Mouse (Mus musculus) heart, postnatal 25 days (tissue): Measurements from ENCODE around the gene Pde4dip. TPM values are rescaled to one million over a fixed set of nuclear protein-coding genes. Genes with fewer than 3 reads are reported as not detected.

Experiments used
- DNase-seq: peaks from one replicate; pipeline ENCODE4 v3.0.0; 2022; ENCODE audit warnings: low spot score
- intact Hi-C: fragments of 180-260 bp; cut with DNase I; formaldehyde crosslinking; loops from one replicate; pipeline ENCODE4 v1.15.1; 2025
- total RNA-seq, 2 experiments: library from RNA; stranded (reverse); gene quantifications; 2 replicates each; pipeline ENCODE4 v1.2.3; 2021

Pde4dip gene
- total RNA-seq, 2 experiments from 2014 or later, result 1,803 to 1,950 TPM

DNA sequence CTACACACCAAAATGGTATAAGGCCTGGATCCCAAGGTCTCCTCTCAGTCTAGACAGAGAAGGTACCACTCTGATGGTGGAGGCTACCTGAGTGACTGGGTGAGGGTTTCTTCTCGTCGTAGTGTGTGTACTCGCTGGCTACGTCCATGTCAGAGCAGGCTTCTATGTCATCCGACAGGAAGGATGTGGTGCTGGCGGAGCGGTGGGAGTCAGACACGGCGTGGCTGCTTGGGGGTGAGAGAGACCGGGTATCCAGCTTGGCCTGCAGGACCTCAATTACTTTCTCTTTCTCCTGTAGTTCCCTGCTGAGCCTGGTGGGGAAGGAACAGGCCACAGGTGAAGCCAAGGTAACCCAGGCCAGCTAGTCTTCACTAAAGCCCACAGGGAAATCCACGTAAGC is 178.4 kb downstream of the Pde4dip start:
- DNase-seq, result no peak
- intact Hi-C loops, result no loop called here

DNA sequence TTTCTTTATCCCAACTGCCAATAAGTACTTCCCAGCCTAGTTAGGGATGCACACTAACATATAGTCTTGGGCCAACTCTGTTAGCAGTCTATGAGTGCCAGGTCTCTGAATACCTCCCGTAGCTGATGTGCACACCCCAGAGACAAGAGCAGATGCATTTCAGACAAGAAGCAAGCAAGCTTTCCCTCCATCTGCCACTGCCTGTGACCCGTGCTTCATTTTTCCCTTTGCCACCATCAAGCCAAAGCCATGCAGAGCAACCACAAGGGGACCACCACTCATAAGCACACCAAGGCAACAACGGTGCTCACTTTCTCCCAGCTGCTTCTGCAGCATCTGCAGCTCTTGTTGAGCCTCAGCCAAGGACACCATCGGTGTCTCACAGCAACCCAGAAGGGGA is 181.9 kb downstream of the Pde4dip start:
- DNase-seq, result no peak
- intact Hi-C loops, result no loop called here

DNA sequence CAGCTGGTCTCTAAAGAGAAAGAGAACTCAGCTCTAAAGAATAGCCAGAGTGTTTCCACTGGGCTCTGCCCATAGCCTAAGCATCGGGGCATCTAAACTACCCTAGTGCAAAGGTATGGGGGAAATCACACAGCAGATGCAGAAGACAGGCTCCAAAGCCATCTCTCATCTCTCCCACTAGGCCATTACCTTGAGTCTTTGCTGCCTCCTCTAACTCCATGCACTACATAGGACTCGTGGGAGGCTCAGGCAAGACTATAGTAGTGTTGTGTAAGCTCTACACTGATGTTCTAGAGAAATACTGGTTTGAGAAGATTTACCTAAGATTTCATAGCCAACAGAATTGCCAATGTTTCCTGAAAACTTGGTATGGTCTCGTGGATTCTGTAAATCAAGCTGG is 183.0 kb downstream of the Pde4dip start:
- DNase-seq, result no peak
- intact Hi-C loops, result no loop called here

DNA sequence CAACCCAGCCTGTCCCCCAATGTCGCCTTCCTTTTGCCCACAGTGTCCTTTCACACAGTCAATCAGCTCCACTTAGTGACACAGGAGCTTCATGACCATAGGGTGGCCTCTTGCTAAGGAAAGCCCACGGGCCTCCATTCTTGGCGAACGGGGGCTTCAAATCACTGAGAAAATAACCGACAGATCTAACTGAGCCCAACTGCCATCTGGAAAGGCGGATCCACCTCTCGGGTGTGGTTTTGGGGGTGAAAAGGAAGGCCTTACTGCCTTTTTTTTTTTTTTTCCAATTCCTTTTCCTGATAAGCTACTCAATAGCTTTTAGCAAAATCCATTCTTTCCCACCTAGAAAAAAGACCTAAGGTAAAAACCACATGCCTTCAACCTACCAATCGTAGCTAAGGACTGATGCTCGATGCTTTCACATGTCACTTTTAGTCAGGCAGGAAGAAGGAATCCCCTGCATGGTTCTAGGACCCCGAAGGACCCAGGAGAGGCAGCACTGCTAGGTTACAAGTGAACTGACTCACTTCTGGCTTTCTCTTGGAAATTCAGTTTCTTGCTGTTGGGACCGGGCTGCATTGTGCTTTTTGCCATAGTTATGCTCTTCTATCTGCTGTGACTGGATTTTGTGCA is 185.9 kb downstream of the Pde4dip start:
- intact Hi-C loops, result no loop called here
- DNase-seq, result no peak

DNA sequence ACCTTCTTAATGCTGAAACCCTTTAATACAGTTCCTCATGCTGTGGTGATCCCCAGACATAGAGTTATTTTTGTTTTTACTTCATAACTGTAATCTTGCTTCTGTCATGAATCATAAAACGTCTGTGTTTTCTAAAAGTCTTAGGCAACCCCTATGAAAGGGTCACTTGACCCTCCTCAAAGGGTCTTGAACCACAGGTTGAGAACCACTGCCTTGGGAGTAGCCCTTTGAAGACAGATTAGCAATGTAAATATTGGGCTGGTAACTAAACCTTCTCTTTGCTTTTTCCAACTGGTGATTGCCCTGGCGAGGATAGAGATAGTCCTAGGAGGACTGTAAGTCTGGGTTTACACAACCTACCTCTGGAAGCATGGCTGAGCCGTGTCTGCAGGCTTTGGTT is 187.3 kb downstream of the Pde4dip start:
- DNase-seq, result no peak
- intact Hi-C loops, result no loop called here

DNA sequence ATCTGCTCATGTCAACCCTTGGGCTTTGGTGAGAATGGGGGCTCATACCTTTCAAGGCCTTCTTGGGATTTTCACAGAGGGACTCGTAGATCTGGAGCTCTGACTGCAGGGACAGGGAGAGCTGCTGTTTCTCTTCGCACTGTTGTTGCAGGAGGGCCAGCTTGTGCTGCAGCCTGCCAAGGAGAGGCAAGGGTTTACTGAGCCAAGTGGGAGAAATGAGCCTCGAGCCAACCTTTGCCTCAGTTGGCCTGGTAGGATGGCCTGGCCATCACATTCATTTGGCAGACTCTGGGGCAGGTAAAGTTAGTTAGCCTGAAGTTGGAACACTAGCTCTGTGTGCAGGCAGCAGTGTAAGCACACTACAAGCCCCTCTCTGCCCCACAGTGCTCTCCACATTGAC is 189.4 kb downstream of the Pde4dip start:
- intact Hi-C loops, result no loop called here
- DNase-seq, result no peak

DNA sequence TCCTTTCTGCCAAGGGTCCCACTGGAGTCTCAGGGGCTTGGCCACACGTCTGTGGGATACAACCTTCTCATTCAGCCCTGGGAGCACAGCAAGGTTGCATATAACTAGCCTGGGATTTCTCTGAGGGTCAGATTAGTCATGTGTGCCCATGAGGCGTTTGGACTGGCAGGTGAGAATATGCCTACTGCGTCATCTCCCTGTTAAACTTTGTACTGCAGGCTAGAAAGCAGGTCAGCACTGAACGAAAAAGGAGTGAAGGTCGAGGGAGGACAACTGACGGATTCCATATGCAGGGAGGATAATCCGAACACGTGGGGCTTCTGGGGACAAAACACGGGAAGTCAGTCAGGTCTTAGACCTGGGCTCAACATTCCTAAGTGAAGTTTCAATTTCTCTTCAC is 191.2 kb downstream of the Pde4dip start:
- intact Hi-C loops, result no loop called here
- DNase-seq, result no peak

DNA sequence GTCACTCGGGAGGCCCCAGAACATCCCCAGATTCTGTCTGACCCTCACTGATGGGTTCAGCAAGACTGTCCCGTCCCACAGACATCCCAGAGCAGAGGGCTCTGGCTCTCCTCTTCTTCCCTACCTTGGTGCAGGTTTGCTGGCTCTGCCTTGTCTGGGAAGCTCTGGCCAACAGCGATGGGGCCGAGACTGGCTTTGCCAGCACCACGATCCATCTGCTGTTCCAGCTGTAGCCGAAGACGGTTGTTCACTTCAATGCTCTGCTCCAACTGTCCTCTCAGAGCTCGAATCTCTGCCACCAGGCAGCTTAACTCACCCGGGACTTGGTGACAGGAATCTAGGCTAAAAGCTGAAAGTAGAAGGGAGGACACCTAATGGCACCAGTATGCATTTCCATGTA is 191.6 kb downstream of the Pde4dip start:
- intact Hi-C loops, result no loop called here
- DNase-seq, result no peak

DNA sequence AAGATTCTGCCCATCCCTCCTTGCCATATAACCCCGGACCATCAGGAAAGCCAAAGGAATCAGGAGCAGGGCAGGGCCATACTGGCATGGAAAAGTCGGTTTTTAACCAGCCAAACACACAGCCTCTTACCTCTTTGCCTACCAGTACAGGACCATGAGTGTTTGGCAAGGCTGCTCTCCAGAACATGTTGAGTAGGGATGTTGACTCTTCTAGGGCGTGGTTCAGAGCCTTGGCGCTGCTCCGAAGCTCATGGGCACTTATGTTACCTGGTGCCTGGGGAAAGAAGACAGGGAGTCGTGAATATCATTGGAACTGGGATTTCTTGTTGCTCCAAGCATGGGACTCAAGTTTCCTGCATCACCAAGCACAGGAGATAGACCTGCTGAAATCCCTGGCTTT is 194.7 kb downstream of the Pde4dip start:
- no peak for DNase-seq
- intact Hi-C loops, result no loop called here

DNA sequence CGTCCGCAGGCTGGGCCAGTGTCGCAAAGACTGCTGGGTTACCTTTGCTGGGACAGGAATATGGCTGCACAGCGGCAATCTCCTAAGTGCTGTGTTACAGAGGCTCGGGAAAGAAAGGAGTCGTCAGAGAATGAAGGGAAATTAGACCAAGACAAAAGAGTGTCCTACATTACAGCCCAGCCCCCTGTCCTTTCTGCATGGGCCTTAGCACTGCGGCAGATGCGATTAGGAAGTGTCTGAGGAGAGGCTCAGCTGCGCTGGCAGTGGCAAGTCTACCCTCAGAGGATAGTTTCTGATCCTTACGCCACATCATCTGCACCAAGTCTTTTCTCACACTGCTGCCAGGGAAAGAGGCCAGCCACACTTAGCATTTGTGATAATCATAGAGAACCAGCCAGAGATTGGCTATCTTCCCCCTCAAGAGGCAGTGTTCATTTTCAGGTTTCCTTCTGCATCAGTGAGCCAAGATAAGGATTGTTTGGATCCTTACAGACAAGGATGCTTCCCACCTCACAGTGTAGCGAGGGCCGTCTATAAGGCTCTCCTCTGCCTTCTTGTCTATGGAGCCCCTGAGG is 197.0 kb downstream of the Pde4dip start:
- no peak for DNase-seq
- intact Hi-C loops, result no loop called here

DNA sequence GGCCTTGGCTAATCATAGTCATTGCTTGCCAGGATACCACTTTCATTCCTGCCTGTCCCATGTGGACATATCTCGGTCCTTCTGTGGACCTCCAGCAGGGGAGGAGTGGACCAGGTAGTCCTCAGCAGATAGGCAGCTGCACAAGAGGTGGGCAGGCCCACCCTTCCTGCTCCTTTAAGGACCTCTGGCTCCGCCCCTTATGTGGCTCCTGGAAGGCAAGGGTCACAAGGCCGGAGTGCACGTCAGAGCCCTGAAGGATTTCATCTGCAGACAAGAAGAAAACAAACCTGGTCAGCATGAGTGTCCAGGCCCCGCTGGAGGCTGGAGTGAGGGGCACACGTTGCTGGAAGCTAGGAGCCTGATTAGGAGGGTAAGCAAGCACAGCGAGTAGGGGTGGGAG is 197.9 kb downstream of the Pde4dip start:
- intact Hi-C loops, result no loop called here
- no peak for DNase-seq

DNA sequence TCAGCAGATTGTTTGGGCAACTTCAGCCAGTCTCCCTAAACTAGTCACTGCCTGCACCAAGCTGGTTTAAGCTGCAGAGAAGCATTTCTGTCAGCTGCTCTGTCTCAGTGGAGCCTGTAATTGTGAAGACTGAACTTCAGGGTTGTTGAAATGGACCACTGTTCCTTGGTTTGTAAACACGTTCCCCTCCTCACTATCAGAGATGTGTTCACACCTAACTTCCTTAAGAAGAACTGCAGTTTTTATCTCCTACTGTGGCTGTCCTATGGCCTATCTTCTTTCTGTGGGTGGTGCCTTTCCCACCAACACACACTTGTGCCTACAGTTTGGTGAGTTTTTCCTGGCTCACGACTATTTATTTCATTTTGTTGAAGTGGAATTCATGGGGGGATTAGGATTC is 199.2 kb downstream of the Pde4dip start:
- no peak for DNase-seq
- intact Hi-C loops, result no loop called here

DNA sequence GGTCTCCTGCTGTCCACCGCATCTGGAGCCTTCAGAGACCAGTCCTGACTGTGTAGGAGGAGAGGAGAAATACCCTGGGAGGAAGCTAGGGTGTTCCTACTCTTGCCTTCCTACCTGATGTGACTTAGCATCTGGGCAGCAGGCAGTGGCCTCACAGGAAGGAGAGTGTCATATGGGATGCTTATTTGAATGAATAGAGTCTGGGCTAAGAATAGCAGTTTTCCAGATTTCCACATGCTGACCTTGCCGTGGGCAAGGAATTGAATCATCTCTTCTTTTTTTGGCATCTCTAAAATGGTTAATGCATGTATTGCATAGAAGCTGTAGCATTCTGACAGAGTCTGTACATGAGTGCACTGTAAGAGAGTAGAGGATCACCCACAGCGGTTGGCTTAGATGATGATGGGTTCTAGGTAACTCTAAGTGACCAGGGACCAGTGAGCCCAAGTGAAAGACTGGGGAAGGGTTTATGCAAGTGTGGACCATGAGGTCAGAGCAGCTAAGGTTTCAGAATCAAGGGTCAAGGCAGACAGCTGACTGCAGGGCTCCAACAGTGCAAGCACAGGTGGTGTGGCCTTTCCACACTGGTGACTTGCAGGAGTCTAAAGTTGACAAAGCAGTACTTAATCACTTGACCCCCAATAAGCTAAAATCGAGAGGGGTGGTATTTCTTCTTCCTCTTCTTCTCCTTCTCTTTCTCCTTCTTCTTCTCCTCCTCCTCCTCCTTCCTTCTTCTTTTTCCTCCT is 202.0 kb downstream of the Pde4dip start:
- intact Hi-C loops, result no loop called here
- DNase-seq, result no peak

DNA sequence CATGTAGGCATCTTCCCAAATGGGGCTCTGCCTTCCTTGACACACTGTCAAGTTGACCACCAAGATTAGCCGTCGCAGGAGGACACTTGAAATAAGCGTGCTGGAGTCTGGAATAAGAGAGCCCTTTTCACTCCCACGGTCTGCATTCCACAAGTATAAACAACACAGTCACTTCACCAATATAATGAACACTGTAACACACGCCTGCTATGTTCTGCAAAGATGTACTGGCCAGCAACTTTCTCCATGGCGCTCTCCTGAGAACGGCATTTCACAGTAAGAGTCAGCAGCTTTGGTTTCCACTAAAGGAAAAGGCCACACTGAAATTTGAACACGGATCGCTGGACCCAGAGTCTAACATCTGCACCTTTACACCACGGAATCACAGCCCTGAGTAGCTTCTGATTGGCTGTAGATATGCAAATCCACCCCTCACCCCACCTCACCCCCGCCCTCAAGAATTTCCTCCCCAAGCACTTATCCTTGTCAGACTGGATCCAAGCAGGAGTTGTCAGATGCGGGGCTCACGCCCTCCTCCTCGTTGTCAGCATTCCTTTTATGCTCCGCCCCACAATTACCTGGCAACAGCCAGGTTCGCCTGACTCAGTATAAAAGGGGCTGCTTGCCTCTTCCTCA is 204.8 kb downstream of the Pde4dip start:
- no peak for DNase-seq
- intact Hi-C loops, result loop anchor here (5.0 kb wide), 1 partner anchor 84 kb away; no protein-coding TSS in a partner anchor

DNA sequence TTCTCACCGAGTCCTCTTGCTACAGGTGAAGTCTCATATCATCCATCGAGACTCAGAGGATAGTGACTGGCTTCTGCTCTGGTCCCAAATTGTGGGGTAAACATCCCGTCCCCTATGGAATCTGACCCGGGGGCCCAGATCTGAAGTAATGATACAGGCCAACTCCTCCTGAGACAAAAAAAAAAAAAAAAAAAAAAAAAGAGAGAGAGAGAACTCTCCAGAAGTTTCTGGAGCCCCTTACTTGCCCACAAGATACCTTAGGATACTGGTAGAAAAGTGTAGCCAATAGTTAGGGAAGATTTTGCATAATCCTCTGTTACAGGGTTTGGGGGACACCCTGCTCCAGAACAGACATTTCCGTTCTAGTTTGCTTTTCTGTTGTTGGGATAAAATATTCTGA is 205.9 kb downstream of the Pde4dip start:
- intact Hi-C loops, result loop anchor here (5.0 kb wide), 1 partner anchor 85 kb away; no protein-coding TSS in a partner anchor
- DNase-seq, result no peak

DNA sequence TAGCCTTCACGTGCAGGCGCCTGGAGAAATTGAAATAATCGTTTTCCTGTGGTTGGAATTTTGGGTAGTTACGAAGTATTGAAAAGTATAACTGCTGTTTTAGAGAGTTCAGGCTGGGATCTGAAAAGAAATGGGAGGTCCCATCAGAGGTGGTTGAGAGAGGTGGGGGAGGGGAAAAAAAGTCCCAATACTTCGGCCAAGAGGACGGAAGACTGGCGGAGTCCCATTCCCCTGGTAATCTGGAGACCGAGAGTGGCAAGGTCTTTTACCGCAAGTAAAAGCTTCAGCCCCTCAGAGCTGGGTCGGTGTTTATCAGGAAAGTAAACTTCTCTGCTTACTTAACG is 206.4 kb downstream of the Pde4dip start:
- DNase-seq, result no peak
- intact Hi-C loops, result loop anchor here (5.0 kb wide), 1 partner anchor 85 kb away; no protein-coding TSS in a partner anchor

DNA sequence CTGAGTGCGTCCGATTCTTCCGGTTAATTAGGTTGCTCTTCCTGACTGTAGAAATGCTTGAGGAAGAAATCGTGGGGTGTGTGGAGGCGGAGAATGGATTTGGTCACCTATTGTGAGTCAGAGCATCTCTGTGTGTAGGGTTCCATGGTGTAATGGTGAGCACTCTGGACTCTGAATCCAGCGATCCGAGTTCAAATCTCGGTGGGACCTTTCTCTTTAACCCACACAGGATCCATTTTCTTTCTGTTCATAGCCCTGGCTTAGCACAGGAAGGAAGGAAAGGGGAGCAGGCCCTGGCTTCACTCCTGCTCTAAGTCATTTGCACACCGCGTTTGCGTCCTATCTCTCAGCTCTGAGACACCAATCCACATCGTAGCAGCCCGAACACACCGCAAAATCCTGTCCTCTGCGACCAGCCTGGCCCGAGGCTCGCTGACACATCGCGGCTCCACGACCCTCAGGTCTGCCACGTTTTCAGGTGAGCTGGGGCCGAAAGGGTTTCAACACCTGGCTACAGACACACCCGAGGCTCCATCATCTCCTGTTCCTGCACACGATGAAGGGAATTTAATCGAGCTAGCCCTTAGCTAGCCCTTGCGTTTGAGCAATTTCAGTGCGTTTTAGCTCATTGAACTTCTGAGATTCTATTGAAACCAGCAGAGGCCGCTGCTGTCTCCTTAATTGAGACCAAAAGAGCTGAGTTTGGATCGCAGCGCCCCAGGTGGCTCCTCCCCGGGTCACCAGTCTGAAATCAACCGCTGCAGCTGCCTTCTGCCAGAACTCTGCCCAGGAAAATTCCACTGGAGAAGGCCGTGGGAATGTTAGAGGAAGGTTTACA is 207.0 kb downstream of the Pde4dip start:
- intact Hi-C loops, result loop anchor here (1.0 to 5.0 kb wide), 3 partner anchors 21 to 198 kb away; no protein-coding TSS in a partner anchor
- DNase-seq, result no peak

DNA sequence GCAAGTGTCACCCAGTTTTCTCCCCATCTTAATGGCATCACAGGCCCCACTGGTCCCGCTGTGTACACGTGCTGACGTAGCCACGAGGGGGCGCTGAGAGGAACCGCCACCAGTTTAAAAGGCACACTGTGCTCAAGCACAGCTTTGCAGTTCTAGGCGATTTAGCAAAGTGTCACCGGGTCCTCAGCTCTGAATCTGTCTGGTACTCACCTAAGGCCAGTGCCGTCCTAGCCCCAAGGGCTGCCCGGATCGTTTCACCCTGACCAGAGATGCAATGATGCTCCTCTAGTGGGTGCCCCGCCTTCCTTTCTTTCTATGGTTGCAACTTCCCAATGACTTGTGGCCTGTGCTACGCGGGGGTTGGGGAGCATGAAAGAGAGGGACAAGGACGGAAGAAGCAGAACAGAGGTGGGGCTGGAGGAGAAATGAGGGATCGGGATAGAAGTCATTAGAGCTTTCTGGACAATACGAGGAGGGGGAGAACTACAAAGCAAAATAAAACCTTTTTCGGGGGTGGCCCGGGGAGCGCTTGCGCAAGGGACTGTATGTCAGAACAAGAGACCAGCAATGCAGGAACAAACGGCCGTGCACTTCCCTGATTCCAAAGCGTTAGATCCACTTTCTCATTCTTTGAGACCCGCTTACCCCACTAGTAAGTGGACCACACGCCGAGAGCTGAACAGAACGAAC is 207.7 kb downstream of the Pde4dip start:
- intact Hi-C loops, result loop anchor here (1.0 to 5.0 kb wide), 3 partner anchors 20 to 199 kb away; no protein-coding TSS in a partner anchor
- DNase-seq, result peak; percentile 50

DNA sequence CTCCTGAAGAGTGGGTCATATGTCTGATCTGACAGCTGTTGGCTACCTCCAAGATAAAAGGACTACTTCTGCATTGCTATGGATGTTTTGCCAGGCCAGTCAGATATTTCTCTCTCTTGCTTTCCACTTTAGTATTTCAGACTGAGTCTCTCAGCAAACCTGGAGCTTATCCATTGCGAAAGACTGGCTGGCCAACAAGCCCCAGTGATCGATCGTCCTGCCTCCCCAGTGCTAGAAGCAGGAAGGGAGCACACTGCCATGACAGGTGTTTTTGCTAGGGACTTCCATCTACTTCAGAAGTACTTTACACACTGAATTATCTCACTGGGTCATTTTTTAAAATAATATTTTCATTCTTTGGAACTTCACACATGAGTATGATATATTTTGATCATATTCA is 210.1 kb downstream of the Pde4dip start:
- no peak for DNase-seq

More for the DNA sequence above, 210.1 kb downstream of the Pde4dip start:
- intact Hi-C loops, result no loop called here
